Mouse (Mus musculus): ENCODE results near the gene Ctla4. TPM values are rescaled to one million over a fixed set of nuclear protein-coding genes. Genes with fewer than 3 reads are reported as not detected.
A peak's percentile ranks its signal among the peaks of the same experiment; 100 is the strongest.

Gene Ctla4
- total RNA-seq, 2 experiments from 2014 or later = not detected

DNA sequence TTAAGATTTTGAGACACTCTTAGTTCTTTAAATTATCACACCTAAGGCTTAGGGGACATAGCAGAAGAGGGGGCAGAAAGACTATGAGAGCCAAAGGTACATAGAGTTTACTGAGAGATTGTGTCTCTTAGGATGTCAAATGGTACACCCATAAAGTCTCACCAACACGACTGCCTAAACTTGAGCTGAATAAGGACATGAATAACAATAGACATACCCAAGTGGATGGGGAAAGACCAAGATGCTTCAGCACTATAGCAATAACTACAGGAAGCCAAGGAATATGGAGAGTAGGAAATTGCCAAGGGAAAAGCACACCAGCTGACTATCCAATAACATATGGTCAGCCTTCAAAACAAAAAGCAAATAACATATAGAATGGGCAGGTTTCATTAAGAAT, 22.9 kb downstream of the Ctla4 start:
- intact Hi-C loops (cut with DNase I) = no loop called here
- DNase-seq (ENCODE audit: low spot score in 2 of 2) = no peak

DNA sequence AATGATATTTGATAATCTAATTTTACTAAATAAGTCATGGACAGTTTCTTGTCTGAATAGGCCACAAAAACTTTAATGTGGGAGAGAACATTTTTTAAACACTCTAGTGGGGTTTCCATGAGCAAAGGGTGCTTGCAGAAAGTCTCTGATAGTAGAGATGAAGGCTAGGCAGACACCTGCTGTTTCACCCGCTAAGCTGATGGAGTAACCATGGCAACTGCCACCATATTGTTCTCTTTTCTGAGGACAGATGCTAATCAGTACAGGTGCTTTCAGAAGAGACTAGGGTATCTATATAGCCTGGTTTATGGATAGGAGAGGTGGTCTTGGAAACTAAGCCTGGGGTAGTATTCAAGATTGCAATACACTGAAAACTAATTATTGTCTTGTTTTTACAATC, 24.0 kb downstream of the Ctla4 start:
- intact Hi-C loops (cut with DNase I) = no loop called here
- no peak for DNase-seq (ENCODE audit: low spot score in 2 of 2)

DNA sequence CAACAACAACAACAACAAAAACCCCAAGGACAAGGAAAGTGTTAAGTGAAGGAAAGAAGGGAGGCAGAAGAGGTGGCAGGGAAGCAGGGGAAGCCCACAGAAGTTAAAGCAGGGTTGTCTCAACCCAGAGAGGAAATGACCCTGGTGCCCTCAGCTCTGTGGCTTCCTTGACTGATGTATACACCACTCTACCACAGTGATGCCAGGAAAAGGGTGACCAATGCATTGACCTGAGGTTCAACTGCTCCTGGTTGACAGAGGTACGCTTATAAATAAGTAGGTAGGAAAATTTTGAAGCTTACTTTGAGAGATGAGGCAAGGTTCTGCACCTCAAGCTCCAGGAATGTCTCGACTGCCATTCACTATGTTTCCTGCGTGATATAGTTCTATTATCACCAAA, 24.8 kb downstream of the Ctla4 start:
- intact Hi-C loops (cut with DNase I) = no loop called here
- no peak for DNase-seq (ENCODE audit: low spot score in 2 of 2)

DNA sequence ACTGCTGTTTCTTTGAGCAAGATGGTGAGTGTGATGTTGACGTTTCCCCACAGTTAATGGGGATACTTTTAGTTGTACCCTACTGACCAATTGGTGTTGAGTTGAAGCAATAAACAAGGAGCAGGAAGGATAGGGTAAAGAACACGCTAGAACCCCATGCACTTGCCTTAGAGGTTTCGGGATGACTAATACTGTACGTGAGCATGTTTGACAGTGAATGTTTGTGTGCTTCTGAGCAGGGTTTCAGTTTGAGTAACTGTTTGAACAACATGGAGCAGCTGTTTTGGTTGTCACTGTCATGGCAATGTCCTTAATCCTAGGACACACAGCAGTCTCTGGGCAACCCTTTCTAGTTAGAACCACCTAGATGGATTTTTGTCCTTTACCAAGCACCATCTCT, 26.5 kb downstream of the Ctla4 start:
- DNase-seq (ENCODE audit: low spot score in 2 of 2) = no peak
- intact Hi-C loops (cut with DNase I) = no loop called here

DNA sequence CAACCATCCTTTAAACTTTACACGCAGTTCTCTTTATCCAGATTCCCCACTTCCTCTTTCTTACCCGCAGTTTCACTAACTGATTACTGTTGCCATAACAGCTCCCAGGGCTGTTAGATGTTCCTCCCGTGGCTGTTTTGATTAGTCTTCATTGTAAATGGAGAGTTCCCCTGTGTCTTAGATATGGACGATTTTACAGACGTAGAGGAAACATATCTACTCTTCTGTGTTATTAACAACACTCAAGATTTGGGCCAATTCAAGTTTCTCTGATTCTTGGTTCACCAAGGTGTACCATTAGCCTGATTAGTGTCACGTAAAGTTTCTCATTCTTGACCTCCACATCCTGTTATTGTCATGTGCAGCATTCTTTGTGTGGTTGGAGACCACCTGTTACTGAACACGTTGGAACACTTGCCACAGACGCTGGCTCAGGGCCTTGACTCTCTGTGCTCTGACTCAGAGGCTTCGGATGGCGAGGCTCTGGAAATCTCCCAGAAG, 29.5 kb downstream of the Ctla4 start:
- no peak for DNase-seq (ENCODE audit: low spot score in 2 of 2)
- intact Hi-C loops (cut with DNase I) = no loop called here

DNA sequence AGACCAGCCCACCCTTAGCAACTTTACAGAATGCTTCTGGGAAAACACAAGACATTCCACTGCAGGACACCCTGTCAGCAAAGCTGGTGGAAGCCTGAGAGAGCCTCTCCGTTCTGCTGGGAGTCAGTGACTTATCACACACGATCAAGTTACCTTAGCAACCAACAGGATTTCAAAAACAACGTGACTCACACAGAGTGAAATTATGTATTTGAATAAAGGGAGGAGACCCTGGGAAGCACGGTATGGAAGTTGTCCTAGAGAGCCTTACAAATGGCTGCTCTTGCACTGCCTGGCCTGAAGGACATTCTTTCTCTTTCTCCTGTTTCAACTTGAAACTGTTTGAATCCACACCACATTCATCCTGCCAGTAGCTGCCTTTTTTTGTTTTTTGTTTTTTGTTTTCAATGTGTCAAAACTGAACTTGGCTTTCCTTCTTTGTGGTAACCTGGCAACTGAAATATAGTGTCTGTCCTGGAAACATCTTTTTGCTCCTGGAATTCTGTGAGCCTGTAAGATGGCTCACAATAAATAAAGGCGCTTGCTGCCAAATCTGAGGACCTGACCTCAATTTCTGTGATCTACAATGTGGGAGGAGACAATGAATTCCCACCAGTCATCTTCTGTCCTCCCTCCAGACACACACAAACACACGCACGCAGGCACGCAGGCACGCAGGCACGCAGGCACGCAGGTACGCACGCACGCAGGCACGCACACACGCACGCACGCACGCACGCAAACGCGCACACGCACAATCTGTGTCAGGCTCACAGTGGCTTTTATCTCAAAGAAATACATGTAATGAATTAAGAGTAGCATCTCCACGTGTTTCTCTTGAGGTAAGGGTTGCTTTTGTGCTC, 33.9 kb downstream of the Ctla4 start:
- intact Hi-C loops (cut with DNase I) = no loop called here
- peak in 1 of 2 experiments; percentile 10 for DNase-seq (ENCODE audit: low spot score in 2 of 2)

DNA sequence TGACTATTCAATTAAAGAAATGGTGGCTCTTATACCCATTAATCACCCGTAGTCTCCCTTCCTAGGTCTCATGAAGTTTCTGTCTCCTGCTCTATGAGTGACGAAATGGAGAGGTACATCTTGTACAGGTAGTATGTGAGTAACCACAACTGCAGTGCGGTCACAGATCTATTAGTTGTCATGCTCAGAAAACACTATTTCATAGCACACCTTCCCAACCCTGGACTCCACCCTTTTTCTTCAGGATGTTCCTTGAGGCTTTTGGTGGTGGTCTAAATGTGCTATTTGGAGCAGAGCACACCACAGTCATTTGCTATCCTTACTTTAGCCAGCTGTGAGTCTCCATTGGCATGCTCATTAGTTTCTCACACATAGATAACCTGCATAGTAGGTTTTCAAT, 42.2 kb downstream of the Ctla4 start:
- no peak for DNase-seq (ENCODE audit: low spot score in 2 of 2)
- intact Hi-C loops (cut with DNase I) = no loop called here

DNA sequence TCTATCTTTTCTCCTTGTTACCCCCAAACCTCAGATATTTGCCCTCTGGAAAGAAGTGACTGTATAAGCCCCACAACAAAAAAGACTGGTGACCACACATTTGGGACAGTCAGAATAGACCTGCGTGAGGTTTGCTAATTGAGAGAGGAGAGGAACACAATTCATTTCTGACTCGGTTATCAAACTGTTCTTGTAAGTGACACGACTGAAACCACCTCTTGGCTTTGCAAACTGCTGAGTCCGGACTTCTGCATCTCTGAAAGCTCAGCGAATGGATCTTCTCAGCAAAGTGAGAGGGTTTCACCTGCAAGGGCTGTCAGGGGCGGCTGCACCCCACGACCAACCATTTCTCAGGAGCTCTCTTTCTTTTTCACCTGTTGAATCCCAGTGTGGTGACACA, 43.6 kb downstream of the Ctla4 start:
- no peak for DNase-seq (ENCODE audit: low spot score in 2 of 2)
- intact Hi-C loops (cut with DNase I) = no loop called here

DNA sequence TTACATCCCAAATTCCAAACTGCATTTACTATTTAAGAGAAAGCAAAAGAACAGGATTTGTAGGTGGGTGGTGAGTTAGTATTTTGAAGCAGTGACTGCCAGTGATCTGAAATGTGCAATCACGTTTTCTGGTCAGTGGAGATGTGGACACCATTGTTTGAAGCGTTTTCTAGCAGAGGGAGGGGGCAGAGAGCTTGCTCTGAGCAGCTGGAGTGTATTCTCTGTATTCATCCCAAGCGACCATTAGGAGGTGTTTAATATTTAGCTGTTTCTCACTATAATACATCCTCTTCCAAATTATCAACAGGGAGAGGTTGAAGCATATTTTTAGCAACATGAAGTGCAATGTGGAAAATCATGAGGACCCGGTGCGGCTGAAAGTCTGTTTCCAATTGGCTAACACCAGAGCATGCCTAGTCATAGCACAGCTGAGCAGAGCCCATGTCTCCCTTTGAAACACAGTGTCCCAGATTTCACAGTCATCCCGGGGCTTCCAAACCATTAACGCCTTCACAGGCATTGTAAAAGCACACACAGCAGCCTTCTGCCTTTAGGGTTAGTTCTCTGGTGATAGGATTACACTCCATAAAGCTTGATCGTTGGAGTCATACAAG, 49.3 kb downstream of the Ctla4 start:
- peak in 1 of 2 experiments; percentile 24 for DNase-seq (ENCODE audit: low spot score in 2 of 2)
- intact Hi-C loops (cut with DNase I) = no loop called here

DNA sequence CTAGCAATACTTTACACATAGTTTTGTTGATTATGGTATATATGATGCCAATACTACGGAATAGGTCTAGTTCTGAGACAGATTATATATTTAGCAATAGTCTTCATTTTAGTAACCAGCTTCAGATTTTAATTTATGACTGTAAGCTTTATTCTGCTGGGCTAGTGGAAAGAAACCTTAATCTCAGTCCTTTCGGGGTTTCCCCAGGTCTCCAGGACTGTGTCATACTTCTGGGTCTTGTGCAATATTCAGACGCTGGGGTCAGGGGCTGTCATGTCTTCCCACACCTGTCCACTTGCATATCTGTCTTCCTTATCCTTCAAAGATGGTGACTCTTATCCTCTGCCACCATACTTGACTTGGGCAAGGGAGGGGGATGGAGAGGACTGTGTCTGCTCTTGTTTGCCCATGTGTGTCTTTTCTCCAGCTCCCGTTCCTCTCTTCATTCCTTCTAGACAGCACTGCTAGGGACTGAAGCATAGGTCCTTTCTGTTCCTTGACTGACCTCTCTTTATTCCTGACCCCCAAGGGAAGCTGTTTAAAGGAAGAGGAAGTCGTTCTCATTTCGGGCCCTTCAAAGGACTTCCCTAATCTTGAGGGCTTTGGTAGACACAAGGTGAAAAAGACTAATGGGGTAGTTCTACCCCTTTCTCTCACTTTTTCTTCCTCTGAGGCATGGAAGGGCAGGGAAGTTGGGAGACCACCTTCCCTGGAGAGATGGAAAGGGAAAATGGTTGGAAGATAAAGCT, 50.3 kb downstream of the Ctla4 start:
- DNase-seq (ENCODE audit: low spot score in 2 of 2) = no peak
- intact Hi-C loops (cut with DNase I) = no loop called here

DNA sequence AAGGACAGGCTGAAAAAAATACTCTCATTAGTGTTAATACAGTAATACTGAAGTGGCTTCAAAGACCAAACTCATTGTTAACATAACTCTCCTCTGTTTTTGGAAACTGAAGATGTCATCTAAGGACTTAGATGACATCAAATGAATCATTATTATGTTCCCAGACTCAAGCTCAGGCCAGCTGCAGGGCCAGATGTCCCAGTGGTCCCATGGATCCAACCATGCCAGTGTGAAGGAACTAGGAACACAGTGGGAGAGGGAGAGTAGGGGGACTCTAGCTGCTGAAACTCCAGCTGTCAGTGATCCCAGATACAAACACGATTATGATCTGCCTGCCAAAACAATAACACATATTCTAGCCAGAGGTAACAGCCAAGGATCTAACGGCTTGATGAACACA, 51.5 kb downstream of the Ctla4 start:
- no peak for DNase-seq (ENCODE audit: low spot score in 2 of 2)
- intact Hi-C loops (cut with DNase I) = no loop called here

DNA sequence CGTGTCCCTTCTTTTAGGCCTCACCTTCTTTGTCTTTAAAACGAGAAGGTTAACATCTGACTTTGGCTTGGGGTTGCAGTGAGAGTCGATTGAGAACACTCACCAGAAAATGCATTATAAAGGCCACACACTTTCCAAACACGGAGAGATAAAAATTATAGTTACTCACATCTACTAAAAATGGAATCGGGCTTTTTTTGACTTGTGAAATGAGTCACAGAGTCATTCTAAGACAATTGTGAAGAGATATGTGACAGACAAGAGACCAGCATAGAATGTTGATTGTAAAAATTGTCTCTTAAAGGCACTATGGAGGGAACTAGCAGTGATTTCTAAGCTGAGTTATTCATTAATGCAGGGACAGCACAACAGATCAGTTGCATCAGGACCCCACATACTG, 52.2 kb downstream of the Ctla4 start:
- peak in 1 of 2 experiments; percentile 59 for DNase-seq (ENCODE audit: low spot score in 2 of 2)
- intact Hi-C loops (cut with DNase I) = no loop called here

DNA sequence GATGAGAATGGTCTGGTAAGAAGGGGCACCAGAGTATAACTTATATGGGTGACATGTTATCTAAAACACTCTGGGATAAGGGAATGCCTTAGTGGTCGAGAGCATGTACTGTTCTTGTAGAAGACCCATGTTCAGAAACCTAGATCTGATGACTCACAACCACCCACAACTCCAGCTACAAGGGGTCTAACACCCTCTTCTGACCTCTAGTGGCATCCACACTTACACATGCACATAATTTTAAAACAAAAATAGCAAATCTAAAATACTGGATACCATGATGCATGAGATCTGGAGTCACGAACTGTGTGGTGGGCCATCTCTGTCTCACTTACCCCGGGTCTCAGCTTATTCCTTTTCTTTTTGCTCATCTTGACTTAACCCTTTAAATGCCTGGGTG, 53.2 kb downstream of the Ctla4 start:
- no peak for DNase-seq (ENCODE audit: low spot score in 2 of 2)
- intact Hi-C loops (cut with DNase I) = no loop called here

DNA sequence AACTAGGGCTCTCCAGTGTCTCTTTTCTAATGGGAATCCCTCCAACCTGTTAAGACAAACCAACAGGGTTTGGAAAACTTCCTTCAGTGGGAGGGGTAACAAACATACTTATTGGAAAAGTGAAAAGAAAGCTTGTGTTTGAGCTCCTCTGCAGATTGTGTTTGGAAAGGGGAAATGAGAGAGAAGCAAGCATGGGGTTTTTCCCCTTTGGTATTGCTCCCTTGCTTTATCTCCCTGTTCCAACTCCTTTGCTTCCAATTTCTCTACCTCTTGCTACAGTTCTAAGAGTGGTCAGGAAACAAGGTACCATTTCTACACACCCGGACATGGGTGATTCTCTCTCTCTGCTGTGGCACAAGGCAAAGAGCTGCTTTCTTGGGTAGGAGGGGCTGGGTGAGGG, 53.8 kb downstream of the Ctla4 start:
- no peak for DNase-seq (ENCODE audit: low spot score in 2 of 2)
- intact Hi-C loops (cut with DNase I) = no loop called here

DNA sequence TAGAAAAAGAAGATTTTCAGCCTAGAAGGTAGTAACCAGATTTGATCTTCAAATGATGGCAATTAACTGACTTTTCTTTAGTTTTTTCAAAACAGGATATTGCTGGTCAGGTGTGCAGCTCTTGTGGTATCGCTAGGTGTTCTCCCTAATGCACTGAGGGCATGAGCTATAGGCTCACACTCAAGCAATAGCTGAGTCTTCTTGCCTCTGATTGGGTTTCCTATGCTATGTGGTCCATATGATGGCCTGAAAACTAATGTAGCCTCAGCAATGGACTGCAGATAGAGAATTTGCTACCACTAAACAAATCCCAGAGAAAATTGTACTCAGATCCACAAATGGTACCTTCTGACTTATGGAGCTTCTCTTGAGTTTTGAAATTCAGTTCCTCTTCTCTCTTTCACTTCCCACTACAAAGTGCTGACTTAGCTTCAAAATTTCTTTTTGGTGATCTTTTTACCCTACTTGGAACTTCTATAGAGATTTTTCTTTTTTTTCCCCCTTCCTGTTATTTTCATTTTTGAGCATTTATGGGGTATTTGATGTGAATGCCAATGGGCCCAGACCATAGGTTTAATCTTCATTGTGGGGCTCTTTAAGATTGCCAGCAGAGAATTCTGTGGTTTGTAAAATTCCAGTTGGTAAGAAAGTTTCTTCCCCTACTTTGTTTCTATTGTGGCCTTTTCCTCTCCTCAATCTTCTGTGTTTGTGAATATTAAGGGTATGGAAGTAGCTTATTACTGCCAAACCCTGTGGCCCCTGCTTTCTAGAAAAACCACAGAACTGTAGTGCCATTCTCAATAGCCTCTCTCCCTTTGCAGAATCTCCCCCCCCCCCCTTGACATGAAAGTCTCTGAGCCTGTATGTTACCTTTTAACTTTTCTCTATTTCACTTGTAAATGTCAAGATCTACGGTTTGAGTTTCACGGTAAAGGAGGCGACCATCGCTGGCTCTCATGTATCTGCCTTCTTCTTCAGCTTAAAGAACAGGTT, 54.6 kb downstream of the Ctla4 start:
- DNase-seq (ENCODE audit: low spot score in 2 of 2) = no peak
- intact Hi-C loops (cut with DNase I) = no loop called here

DNA sequence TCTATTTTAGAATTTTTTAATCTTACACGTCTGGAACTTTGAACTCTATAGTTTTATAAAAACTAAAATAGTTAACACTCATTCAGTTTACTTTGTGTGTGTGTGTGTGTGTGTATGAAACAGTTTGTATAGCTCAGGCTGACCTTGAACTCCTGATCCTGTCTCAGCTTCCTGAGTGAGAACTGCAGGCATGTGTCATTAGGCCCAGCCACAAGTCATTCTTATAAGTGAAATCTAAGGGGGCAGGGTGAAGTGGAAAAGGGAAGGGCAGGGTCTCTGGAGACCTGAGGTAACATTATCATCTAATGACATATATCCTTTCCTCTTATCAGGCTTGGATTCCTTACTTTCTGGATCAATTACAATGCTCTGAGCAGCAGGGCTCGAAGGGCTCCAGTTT, 56.1 kb downstream of the Ctla4 start:
- intact Hi-C loops (cut with DNase I) = no loop called here
- no peak for DNase-seq (ENCODE audit: low spot score in 2 of 2)

DNA sequence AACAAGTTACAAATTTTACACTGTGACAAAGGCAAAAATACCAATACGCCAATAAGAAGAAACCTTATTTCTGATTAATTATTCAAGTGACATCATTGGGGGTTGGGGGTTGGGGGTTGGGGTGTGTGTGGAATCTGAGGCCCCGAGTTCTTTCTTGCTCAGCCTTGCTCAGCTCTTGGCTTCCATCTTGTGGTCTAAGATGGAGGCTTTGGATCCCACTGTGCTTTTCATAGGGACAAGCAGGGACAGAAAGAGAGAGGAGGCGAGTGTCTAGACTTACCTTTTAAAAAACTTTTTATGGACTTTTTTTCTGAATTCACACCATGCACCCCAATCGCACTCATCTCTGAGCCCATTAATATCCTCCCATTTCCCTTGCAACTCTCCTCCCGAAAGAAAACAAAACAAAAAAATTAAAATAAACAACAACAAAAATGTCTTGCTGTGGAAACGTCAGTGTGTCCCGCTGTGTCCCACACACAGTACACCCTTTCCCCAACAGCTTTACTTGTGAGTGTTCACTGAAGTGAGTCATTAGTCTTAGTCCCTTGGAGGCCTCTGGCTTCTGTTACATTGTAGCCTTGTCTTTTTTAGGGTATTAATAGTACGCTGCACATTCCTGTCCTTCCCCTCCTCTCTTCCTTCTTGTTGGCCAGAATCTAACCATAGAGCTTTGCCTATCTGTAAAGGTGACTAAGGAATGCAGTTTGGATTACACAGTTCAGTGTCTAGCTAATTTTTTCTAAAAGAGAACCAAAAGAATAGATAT, 59.0 kb downstream of the Ctla4 start:
- no peak for DNase-seq (ENCODE audit: low spot score in 2 of 2)
- intact Hi-C loops (cut with DNase I) = no loop called here

DNA sequence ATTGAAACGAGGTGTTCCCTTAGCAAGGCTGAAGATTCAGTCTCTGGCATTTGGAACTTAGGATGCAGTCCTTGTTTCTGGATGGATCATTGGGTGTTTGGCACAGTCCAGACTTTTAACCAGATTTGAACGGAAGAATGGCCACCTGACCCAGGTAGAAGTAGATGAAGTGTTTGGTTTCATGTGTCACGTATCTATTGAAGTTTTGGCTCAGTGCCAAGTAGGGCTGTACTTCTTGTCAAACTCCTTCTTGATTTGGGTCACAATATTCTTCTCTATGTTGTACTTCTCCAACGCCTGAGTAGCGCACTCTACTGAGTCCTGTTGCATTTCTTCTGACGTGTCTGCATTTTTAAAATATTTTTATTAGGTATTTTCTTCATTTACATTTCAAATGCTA, 61.3 kb downstream of the Ctla4 start:
- no peak for DNase-seq (ENCODE audit: low spot score in 2 of 2)
- intact Hi-C loops (cut with DNase I) = no loop called here

DNA sequence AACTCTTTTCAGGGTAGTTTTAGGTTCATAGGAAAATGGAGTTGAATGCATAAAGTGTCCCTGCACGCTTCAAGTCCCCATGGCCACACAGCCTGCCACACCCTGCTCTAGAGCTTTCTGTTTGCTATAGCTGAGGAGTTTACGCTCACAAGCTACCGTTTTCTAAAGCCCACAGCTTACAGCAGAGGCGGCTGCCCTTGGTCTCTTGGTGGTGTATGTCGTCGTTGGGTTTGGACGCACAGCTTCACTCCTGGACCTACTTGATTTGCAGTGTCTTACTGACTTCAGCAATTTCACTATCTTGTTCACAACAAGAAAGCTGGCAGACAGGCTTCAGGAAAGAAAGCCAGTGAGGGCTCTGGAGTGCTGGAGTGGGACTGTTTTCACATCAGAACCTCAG, 66.2 kb downstream of the Ctla4 start:
- intact Hi-C loops (cut with DNase I) = loop anchor here (2.0 kb wide), 1 partner anchor 84 kb away; no protein-coding TSS in a partner anchor
- no peak for DNase-seq (ENCODE audit: low spot score in 2 of 2)
